Mouse (Mus musculus) heart, adult 18-20 months (tissue): ENCODE measurements around the gene Ddx43. TPM values are rescaled to one million over a fixed set of nuclear protein-coding genes. Genes with fewer than 3 reads are reported as not detected.

Source experiments
- DNase-seq, 2 experiments: peaks; one replicate each; pipeline ENCODE4 v3.0.0; 2021 to 2022; ENCODE audit warnings: mixed read lengths in 1 of 2
- total RNA-seq, 2 experiments: library from RNA; stranded (reverse); gene quantifications; 2 replicates each; pipeline ENCODE4 v1.2.3; 2021

The Ddx43 gene
- total RNA-seq, 2 experiments from 2014 or later: not detected

- peak; percentile 86 to 91 for DNase-seq
These were observed 47.2 kb downstream of the Ddx43 start, which contains the start of gene Cgas for GRCm38 (mm10) chr9:78442579-78443392. Gene Cgas (minus strand): TSS chr9:78443237.

- no peak for DNase-seq
These were observed 52.0 kb downstream of the Ddx43 start for GRCm38 (mm10) chr9:78447606-78447972.

GRCm38 (mm10) chr9:78447973-78448873 lies 52.6 kb downstream of the Ddx43 start, which contains the start of the genes Mto1 and Gm17324:
Gene Mto1 (plus strand): TSS chr9:78448208.
Gene Gm17324 (minus strand): TSS chr9:78448786.
- DNase-seq: peak; percentile 93 to 94

GRCm38 (mm10) chr9:78450404-78450803 lies 54.8 kb downstream of the Ddx43 start:
- no peak for DNase-seq

- peak in 1 of 2 experiments; percentile 56 for DNase-seq
These were observed 55.8 kb downstream of the Ddx43 start for GRCm38 (mm10) chr9:78451382-78451781.

- DNase-seq: no peak
These were observed 61.4 kb downstream of the Ddx43 start for GRCm38 (mm10) chr9:78457026-78457425.

- DNase-seq: no peak
These were observed 67.8 kb downstream of the Ddx43 start for GRCm38 (mm10) chr9:78463337-78463736.

GRCm38 (mm10) chr9:78465725-78466124 lies 70.1 kb downstream of the Ddx43 start:
- no peak for DNase-seq

Other genes starting within 250 kb of the Ddx43 start
- gene Gsta4, start 213.0 kb upstream of the Ddx43 start, total RNA-seq: 100 to 1,000 TPM; 125 to 127 TPM
- 1 to 10 TPM; 2.3 to 3.3 TPM for gene Gsta1, start 165.1 kb upstream of the Ddx43 start, total RNA-seq
- gene Gm3776, start 138.6 kb upstream of the Ddx43 start, total RNA-seq: 1 to 10 TPM; 2.1 to 2.5 TPM
- 1 to 10 TPM in 1 of 2 experiments, under 1 TPM in 1; 0.93 to 1.2 TPM for gene Gm10639, start 105.9 kb upstream of the Ddx43 start, total RNA-seq
- not detected for gene Omt2a, start 81.0 kb upstream of the Ddx43 start, total RNA-seq
- not detected for gene Omt2b, start 68.2 kb upstream of the Ddx43 start, total RNA-seq
- gene Gsta2, start 40.0 kb upstream of the Ddx43 start, total RNA-seq: 1 to 10 TPM; 2.1 to 2.2 TPM
- gene Dppa5a, start 27.6 kb upstream of the Ddx43 start, total RNA-seq: not detected
- not detected for gene Ooep, start 17.1 kb upstream of the Ddx43 start, total RNA-seq
- gene Cgas, start 47.5 kb downstream of the Ddx43 start, total RNA-seq: under 1 TPM; 0.39 to 0.42 TPM
- 10 to 100 TPM; 21.9 to 25.0 TPM for gene Mto1, start 52.4 kb downstream of the Ddx43 start, total RNA-seq
- not detected for gene Gm17324, start 53.0 kb downstream of the Ddx43 start, total RNA-seq
- 1,000 to 10,000 TPM in 1 of 2 experiments, 100 to 1,000 TPM in 1; 994 to 1,266 TPM for gene Eef1a1, start 93.4 kb downstream of the Ddx43 start, total RNA-seq
- gene Slc17a5, start 192.3 kb downstream of the Ddx43 start, total RNA-seq: 1 to 10 TPM; 4.8 to 6.2 TPM
- under 1 TPM; 0.57 to 0.79 TPM for gene Cd109, start 219.8 kb downstream of the Ddx43 start, total RNA-seq